Mouse (Mus musculus): ENCODE measurements around the gene Gm5269. TPM values are rescaled to one million over a fixed set of nuclear protein-coding genes. Genes with fewer than 3 reads are reported as not detected.
A peak's percentile ranks its signal among the peaks of the same experiment; 100 is the strongest.

Gm5269 gene
- not detected in 2 replicates for polyA plus RNA-seq (2015; fragmentation: Nextera tagmentation; extraction: Ambion mirVana)

GRCm38 (mm10) chr1:45890173-45890572 is at the start of gene Gm5269:
TSS of gene Gm5269 (minus strand) at chr1:45890273.
- Histone ChIP-seq H3K9me3 (replicated peaks; ENCODE audit: low read length) (no peaks in the 10 kb centered on the region), H3K4me2 (ENCODE audit: low read length) (no peak within 1 kb of the TSS), H3K36me3 (ENCODE audit: insufficient read depth, low read length) (no peaks in the 10 kb centered on the region), H3K4me3 (replicated peaks; ENCODE audit: low read depth, low read length) (no peak within 1 kb of the TSS), H3K27ac (peak within 1 kb of the TSS; percentile 11; the same call in 1 of the 2 replicates), H3K4me1 (replicated peaks; ENCODE audit: insufficient read depth, low read length) (no peaks in the 10 kb centered on the region), H3K27me3 (ENCODE audit: insufficient read depth, low read length) (no peaks in the 10 kb centered on the region), H3K9ac (ENCODE audit: low read depth, low read length) (no peak within 1 kb of the TSS)
- DNase-seq (ENCODE audit: low spot score) (no peak), ATAC-seq (replicated peaks; ENCODE audit: low FRiP score, low read depth) (no peak)
- no peak for TF ChIP-seq CTCF (IDR thresholded peaks at IDR 0.05; ENCODE audit: low read depth)

GRCm38 (mm10) chr1:45931127-45931526 is 41.1 kb upstream of the Gm5269 start:
- Histone ChIP-seq H3K4me2 (ENCODE audit: low read length) (no peak overlapping the region), H3K4me1 (replicated peaks; ENCODE audit: insufficient read depth, low read length) (no peaks in the 10 kb centered on the region), H3K9me3 (replicated peaks; ENCODE audit: low read length) (no peaks in the 10 kb centered on the region), H3K27me3 (ENCODE audit: insufficient read depth, low read length) (no peaks in the 10 kb centered on the region), H3K36me3 (ENCODE audit: insufficient read depth, low read length) (no peaks in the 10 kb centered on the region), H3K9ac (ENCODE audit: low read depth, low read length) (no peak overlapping the region), H3K4me3 (replicated peaks; ENCODE audit: low read depth, low read length) (no peak overlapping the region), H3K27ac (no peak overlapping the region)
- ATAC-seq (replicated peaks; ENCODE audit: low FRiP score, low read depth) (no peak), DNase-seq (ENCODE audit: low spot score) (no peak)
- peak; percentile 68 for TF ChIP-seq CTCF (IDR thresholded peaks at IDR 0.05; ENCODE audit: low read depth)

GRCm38 (mm10) chr1:45926911-45927310 is 36.8 kb upstream of the Gm5269 start:
- H3K4me2 ChIP-seq (ENCODE audit: low read length), result no peak overlapping the region
- no peak for TF ChIP-seq CTCF (IDR thresholded peaks at IDR 0.05; ENCODE audit: low read depth)
- H3K4me1 ChIP-seq (replicated peaks; ENCODE audit: insufficient read depth, low read length), result no peaks in the 10 kb centered on the region
- no peak overlapping the region for H3K9ac ChIP-seq (ENCODE audit: low read depth, low read length)
- no peak for DNase-seq (ENCODE audit: low spot score)
- no peak for ATAC-seq (replicated peaks; ENCODE audit: low FRiP score, low read depth)
- no peak overlapping the region for H3K4me3 ChIP-seq (replicated peaks; ENCODE audit: low read depth, low read length)
- H3K9me3 ChIP-seq (replicated peaks; ENCODE audit: low read length), result no peaks in the 10 kb centered on the region
- no peaks in the 10 kb centered on the region for H3K36me3 ChIP-seq (ENCODE audit: insufficient read depth, low read length)
- H3K27ac ChIP-seq, result no peak overlapping the region
- H3K27me3 ChIP-seq (ENCODE audit: insufficient read depth, low read length), result no peaks in the 10 kb centered on the region
- 67% methylated on average over 3 of the region's 3 CpGs for WGBS

- H3K27me3 ChIP-seq (ENCODE audit: insufficient read depth, low read length), result no peaks in the 10 kb centered on the region
- ATAC-seq (replicated peaks; ENCODE audit: low FRiP score, low read depth), result no peak
- peak within 1 kb of the TSS; percentile 58 for H3K9ac ChIP-seq (ENCODE audit: low read depth, low read length)
- no peaks in the 10 kb centered on the region for H3K36me3 ChIP-seq (ENCODE audit: insufficient read depth, low read length)
- TF ChIP-seq CTCF (IDR thresholded peaks at IDR 0.05; ENCODE audit: low read depth), result no peak
- peak within 1 kb of the TSS; percentile 76; the same call in 1 of the 2 replicates for H3K27ac ChIP-seq
- no peaks in the 10 kb centered on the region for H3K9me3 ChIP-seq (replicated peaks; ENCODE audit: low read length)
- peak within 1 kb of the TSS; percentile 52 for H3K4me3 ChIP-seq (replicated peaks; ENCODE audit: low read depth, low read length)
- no peaks in the 10 kb centered on the region for H3K4me1 ChIP-seq (replicated peaks; ENCODE audit: insufficient read depth, low read length)
- DNase-seq (ENCODE audit: low spot score), result no peak
- WGBS, result 44% methylated on average over 9 of the region's 9 CpGs
- H3K4me2 ChIP-seq (ENCODE audit: low read length), result peak within 1 kb of the TSS; percentile 66
Measured at GRCm38 (mm10) chr1:45926393-45926763, 36.3 kb upstream of the Gm5269 start, which contains the start of gene Slc40a1. TSS of gene Slc40a1 (minus strand) at chr1:45926523.

DNA sequence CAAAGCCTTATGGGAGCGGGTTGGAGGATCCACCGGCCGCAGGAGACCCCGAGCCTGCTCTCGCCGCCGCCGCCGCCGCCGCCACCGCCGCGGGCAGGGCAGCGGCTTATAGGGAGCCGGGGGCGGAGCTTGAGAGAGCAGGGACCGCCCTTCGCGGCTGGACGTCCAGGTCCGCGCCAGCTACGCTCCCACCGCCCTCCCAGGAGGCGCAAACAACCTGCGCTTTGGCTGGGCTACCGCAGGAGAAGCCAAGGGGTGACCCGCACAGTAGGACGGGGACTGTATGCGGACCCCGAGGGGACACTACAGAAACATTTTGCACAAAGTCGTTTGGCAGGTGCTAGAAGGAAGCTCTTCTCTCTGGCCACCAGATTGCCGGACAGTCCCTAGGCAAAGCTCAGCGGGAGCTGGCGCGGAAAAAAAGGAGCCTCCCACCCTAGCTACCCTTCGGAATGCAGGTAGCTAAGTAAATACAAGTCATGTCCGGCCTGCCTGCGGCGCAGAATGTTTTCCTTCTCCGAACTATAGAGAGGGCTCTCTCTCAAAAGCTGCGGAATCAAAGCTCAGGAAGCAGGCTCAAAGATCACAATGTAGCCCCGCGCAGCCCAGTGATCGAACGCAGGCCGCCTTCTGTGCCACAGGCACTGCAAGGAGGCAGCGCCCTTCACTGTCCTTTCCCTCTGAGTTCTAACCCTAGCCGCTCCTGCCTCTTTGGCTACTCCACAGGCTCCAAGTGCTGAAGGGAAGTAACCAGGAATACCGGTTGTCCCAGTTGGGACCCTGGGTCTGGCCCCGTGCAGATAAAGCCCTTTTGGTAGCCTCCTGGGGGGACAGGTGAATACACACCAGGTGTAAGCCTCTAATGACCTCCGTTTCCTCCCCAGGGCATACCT is 35.7 kb upstream of the Gm5269 start:
- H3K9me3 ChIP-seq (replicated peaks; ENCODE audit: low read length), result no peaks in the 10 kb centered on the region
- DNase-seq (ENCODE audit: low spot score), result peak; percentile 92
- H3K9ac ChIP-seq (ENCODE audit: low read depth, low read length), result peak overlapping the region; percentile 58
- ATAC-seq (replicated peaks; ENCODE audit: low FRiP score, low read depth), result peak; percentile 94
- no peak; the same call in 1 of the 2 replicates for TF ChIP-seq CTCF (IDR thresholded peaks at IDR 0.05; ENCODE audit: low read depth)
- H3K36me3 ChIP-seq (ENCODE audit: insufficient read depth, low read length), result no peaks in the 10 kb centered on the region
- H3K27ac ChIP-seq, result peak overlapping the region; percentile 76; the same call in 1 of the 2 replicates
- peak overlapping the region; percentile 66 for H3K4me2 ChIP-seq (ENCODE audit: low read length)
- peak overlapping the region; percentile 52 for H3K4me3 ChIP-seq (replicated peaks; ENCODE audit: low read depth, low read length)
- H3K4me1 ChIP-seq (replicated peaks; ENCODE audit: insufficient read depth, low read length), result no peaks in the 10 kb centered on the region
- WGBS, result under 1% methylated on average over 49 of the region's 53 CpGs
- H3K27me3 ChIP-seq (ENCODE audit: insufficient read depth, low read length), result no peaks in the 10 kb centered on the region

DNA sequence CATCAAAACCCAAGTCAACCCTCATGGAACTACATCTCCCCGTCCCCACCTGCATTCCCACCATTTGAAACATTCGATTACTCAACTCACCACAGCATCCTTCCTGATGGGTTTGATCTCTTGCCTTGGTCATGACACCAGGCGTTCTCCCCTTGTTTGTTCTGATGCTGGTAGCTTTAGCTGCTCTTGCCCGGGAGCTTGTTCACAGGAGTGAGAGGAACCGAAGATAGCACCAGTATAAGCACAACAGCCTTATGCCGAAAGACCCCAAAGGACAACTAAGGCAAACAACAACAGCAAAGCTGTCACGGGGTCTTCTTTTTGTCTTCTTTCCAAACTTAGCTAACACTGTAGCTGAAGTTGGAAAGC is 35.0 kb upstream of the Gm5269 start:
- peak overlapping the region; percentile 52 for H3K4me3 ChIP-seq (replicated peaks; ENCODE audit: low read depth, low read length)
- 4% methylated on average over 7 of the region's 7 CpGs for WGBS
- no peak for DNase-seq (ENCODE audit: low spot score)
- H3K27me3 ChIP-seq (ENCODE audit: insufficient read depth, low read length), result no peaks in the 10 kb centered on the region
- peak overlapping the region; percentile 66 for H3K4me2 ChIP-seq (ENCODE audit: low read length)
- peak overlapping the region; percentile 76; the same call in 1 of the 2 replicates for H3K27ac ChIP-seq
- no peak; the same call in 1 of the 2 replicates for ATAC-seq (replicated peaks; ENCODE audit: low FRiP score, low read depth)
- H3K4me1 ChIP-seq (replicated peaks; ENCODE audit: insufficient read depth, low read length), result no peaks in the 10 kb centered on the region
- TF ChIP-seq CTCF (IDR thresholded peaks at IDR 0.05; ENCODE audit: low read depth), result no peak
- peak overlapping the region; percentile 58 for H3K9ac ChIP-seq (ENCODE audit: low read depth, low read length)
- H3K36me3 ChIP-seq (ENCODE audit: insufficient read depth, low read length), result no peaks in the 10 kb centered on the region
- no peaks in the 10 kb centered on the region for H3K9me3 ChIP-seq (replicated peaks; ENCODE audit: low read length)

All from kidney, postnatal 0 days (tissue).